Mouse (Mus musculus) cortical plate, adult 2 months (tissue): ENCODE data around the gene Krt1. TPM values are rescaled to one million over a fixed set of nuclear protein-coding genes. Genes with fewer than 3 reads are reported as not detected.

Experiments used
- H3K27ac ChIP-seq: fragments of 200-500 bp; 2 replicates; pipeline ENCODE4 v1.5.1; 2012; ENCODE audit warnings: low read length, control low read depth, inconsistent platforms; ENCODE audit not compliant: insufficient read depth
- H3K4me1 ChIP-seq: fragments of 200-500 bp; 2 replicates; pipeline ENCODE4 v1.6.1; 2011; ENCODE audit warnings: low read length; ENCODE audit not compliant: control insufficient read depth, insufficient read depth
- H3K4me3 ChIP-seq: fragments of 200-500 bp; 2 replicates; pipeline ENCODE4 v1.5.1; 2011; ENCODE audit warnings: mild to moderate bottlenecking, low read length, control low read depth; ENCODE audit not compliant: insufficient read depth
- CTCF ChIP-seq: fragments of 200-500 bp; IDR thresholded peaks from 2 replicates; pipeline ENCODE4 v1.5.1; 2011; ENCODE audit warnings: mild to moderate bottlenecking, control low read depth, low read length; ENCODE audit not compliant: insufficient read depth; ENCODE audit errors: extremely low read depth
- POLR2A ChIP-seq: fragments of 200-500 bp; IDR thresholded peaks from 2 replicates; pipeline ENCODE4 v1.6.1; 2011; ENCODE audit warnings: mild to moderate bottlenecking, low read length, control low read depth; ENCODE audit not compliant: insufficient read depth; ENCODE audit errors: extremely low read depth
- polyA plus RNA-seq: library from polyadenylated mRNA; depleted of rRNA; stranded (reverse); fragments of >200 nt; gene quantifications from 2 replicates; pipeline ENCODE4 v1.2.3, GENCODE M21; 2012; rRNA removed

Gene Krt1
- polyA plus RNA-seq, 1 experiment = 2.8 TPM

GRCm38 (mm10) chr15:101817875-101818274 lies 32.7 kb downstream of the Krt1 start, which contains the start of gene Krt2:
Gene Krt2 (minus strand): TSS chr15:101818169.
- no peak for TF ChIP-seq POLR2A
- H3K4me1 ChIP-seq = no peaks in the 10 kb centered on the region
- H3K27ac ChIP-seq = no peak within 1 kb of the TSS
- H3K4me3 ChIP-seq = no peak within 1 kb of the TSS

GRCm38 (mm10) chr15:101803052-101803822 lies 47.4 kb downstream of the Krt1 start:
- no peak overlapping the region for H3K4me3 ChIP-seq
- TF ChIP-seq CTCF (no peak), POLR2A (no peak)
- peaks cover 7% of the 10 kb centered on the region for H3K4me1 ChIP-seq
- no peak overlapping the region for H3K27ac ChIP-seq

GRCm38 (mm10) chr15:101802296-101802835 lies 48.2 kb downstream of the Krt1 start, which contains the start of gene Krt73:
Gene Krt73 (minus strand): TSS chr15:101802346.
- TF ChIP-seq CTCF (no peak), POLR2A (no peak)
- H3K27ac ChIP-seq = no peak within 1 kb of the TSS
- peaks cover 9% of the 10 kb centered on the region for H3K4me1 ChIP-seq
- H3K4me3 ChIP-seq = no peak within 1 kb of the TSS

Other genes with a start within 250 kb of the Krt1 start
- not detected in 2 replicates for gene Gm5414, start 222.6 kb downstream of the Krt1 start, polyA plus RNA-seq
- gene Gm5478, start 203.4 kb downstream of the Krt1 start, polyA plus RNA-seq = not detected in 2 replicates
- gene Krt6b, start 170.5 kb downstream of the Krt1 start, polyA plus RNA-seq = not detected in 2 replicates
- gene Krt6a, start 156.5 kb downstream of the Krt1 start, polyA plus RNA-seq = not detected in 2 replicates
- gene Krt5, start 137.9 kb downstream of the Krt1 start, polyA plus RNA-seq = 0.11 TPM in 1 of 2 replicates, not detected in the other
- not detected in 2 replicates for gene Krt71, start 107.7 kb downstream of the Krt1 start, polyA plus RNA-seq
- gene Krt72, start 64.3 kb downstream of the Krt1 start, polyA plus RNA-seq = not detected in 2 replicates
- gene Krt73, start 48.4 kb downstream of the Krt1 start, polyA plus RNA-seq = 1.4 and 1.5 TPM in 2 replicates
- gene Krt2, start 32.6 kb downstream of the Krt1 start, polyA plus RNA-seq = 0.08 and 0.53 TPM in 2 replicates
- gene Krt77, start 18.9 kb upstream of the Krt1 start, polyA plus RNA-seq = 4.8 and 6.3 TPM in 2 replicates
- gene Krt76, start 42.1 kb upstream of the Krt1 start, polyA plus RNA-seq = not detected in 2 replicates
- not detected in 2 replicates for gene Krt4, start 73.9 kb upstream of the Krt1 start, polyA plus RNA-seq
- gene Krt79, start 89.5 kb upstream of the Krt1 start, polyA plus RNA-seq = 0.04 TPM in 1 of 2 replicates, not detected in the other
- 0.04 TPM in 1 of 2 replicates, not detected in the other for gene Krt78, start 103.5 kb upstream of the Krt1 start, polyA plus RNA-seq
- 0.25 TPM in 2 replicates for gene Krt8, start 153.7 kb upstream of the Krt1 start, polyA plus RNA-seq
- 0.30 and 0.46 TPM in 2 replicates for gene Krt18, start 177.4 kb upstream of the Krt1 start, polyA plus RNA-seq
- 100 and 107 TPM in 2 replicates for gene Eif4b, start 223.0 kb upstream of the Krt1 start, polyA plus RNA-seq
- gene Tns2, start 249.6 kb upstream of the Krt1 start, polyA plus RNA-seq = 19.4 and 20.5 TPM in 2 replicates